Mouse (Mus musculus): ENCODE measurements around the gene Pth2. TPM values are rescaled to one million over a fixed set of nuclear protein-coding genes. Genes with fewer than 3 reads are reported as not detected.

The Pth2 gene
- polyA plus RNA-seq, 1 experiment from 2014 or later: not detected

- H3K9me3 ChIP-seq (replicated peaks): no peaks in the 10 kb centered on the region
- peak; percentile 4; the same call in 1 of the 2 replicates for ATAC-seq
- H3K9ac ChIP-seq: peak overlapping the region; percentile 82; the same call in 1 of the 2 replicates
- peak overlapping the region; percentile 73 for H3K4me3 ChIP-seq
- 62% methylated on average over 12 of the region's 12 CpGs for WGBS (ENCODE audit: insufficient replicate concordance)
- H3K27ac ChIP-seq: peak overlapping the region; percentile 92
- H3K27me3 ChIP-seq (replicated peaks): no peaks in the 10 kb centered on the region
- H3K4me1 ChIP-seq: peaks cover 37% of the 10 kb centered on the region
- peak overlapping the region; percentile 76 for H3K4me2 ChIP-seq
- H3K36me3 ChIP-seq: peaks cover 28% of the 10 kb centered on the region; the same call in 1 of the 2 replicates
Measured at GRCm38 (mm10) chr7:45154993-45155514, 25.7 kb upstream of the Pth2 start.

GRCm38 (mm10) chr7:45155590-45155989 lies 25.2 kb upstream of the Pth2 start:
- no peaks in the 10 kb centered on the region for H3K27me3 ChIP-seq (replicated peaks)
- H3K27ac ChIP-seq: peak overlapping the region; percentile 92; the same call in 1 of the 2 replicates
- no peak overlapping the region for H3K4me3 ChIP-seq
- H3K4me1 ChIP-seq: peaks cover 32% of the 10 kb centered on the region
- no peaks in the 10 kb centered on the region for H3K9me3 ChIP-seq (replicated peaks)
- H3K9ac ChIP-seq: no peak overlapping the region
- 77% methylated on average over 9 of the region's 9 CpGs for WGBS (ENCODE audit: insufficient replicate concordance)
- peaks cover 28% of the 10 kb centered on the region; the same call in 1 of the 2 replicates for H3K36me3 ChIP-seq
- no peak overlapping the region for H3K4me2 ChIP-seq
- ATAC-seq: no peak

- H3K36me3 ChIP-seq: peaks cover 28% of the 10 kb centered on the region; the same call in 1 of the 2 replicates
- no peak overlapping the region for H3K9ac ChIP-seq
- H3K4me1 ChIP-seq: peaks cover 27% of the 10 kb centered on the region
- H3K27me3 ChIP-seq (replicated peaks): no peaks in the 10 kb centered on the region
- H3K4me3 ChIP-seq: no peak overlapping the region
- 89% methylated on average over 15 of the region's 15 CpGs for WGBS (ENCODE audit: insufficient replicate concordance)
- no peak for ATAC-seq
- H3K9me3 ChIP-seq (replicated peaks): no peaks in the 10 kb centered on the region
- H3K4me2 ChIP-seq: no peak overlapping the region
- no peak overlapping the region for H3K27ac ChIP-seq
Measured at GRCm38 (mm10) chr7:45156206-45156605, 24.6 kb upstream of the Pth2 start.

DNA sequence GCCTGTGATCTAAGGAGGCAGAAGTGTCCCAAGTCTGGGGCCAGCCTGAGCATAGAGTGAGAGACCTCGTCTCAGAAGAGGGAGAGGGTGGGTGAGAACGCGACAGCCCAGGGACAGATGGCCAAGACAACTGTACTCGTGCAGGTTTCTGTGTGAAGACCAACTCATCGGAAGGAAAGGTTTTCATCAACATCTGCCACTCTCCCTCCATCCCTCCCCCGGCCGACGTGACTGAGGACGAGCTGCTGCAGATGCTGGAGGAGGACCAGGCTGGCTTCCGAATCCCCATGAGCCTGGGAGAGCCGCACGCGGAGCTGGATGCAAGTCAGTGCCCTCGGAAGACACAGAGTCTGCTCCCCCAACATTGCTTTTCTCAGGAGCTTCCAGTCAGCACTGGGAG lies 23.3 kb upstream of the Pth2 start:
- peaks cover 3% of the 10 kb centered on the region for H3K27me3 ChIP-seq (replicated peaks)
- ATAC-seq: no peak
- 83% methylated on average over 14 of the region's 14 CpGs for WGBS (ENCODE audit: insufficient replicate concordance)

GRCm38 (mm10) chr7:45158991-45159390 lies 21.8 kb upstream of the Pth2 start:
- H3K27me3 ChIP-seq (replicated peaks): peaks cover 18% of the 10 kb centered on the region
- no peak overlapping the region for H3K4me2 ChIP-seq
- H3K27ac ChIP-seq: no peak overlapping the region
- no peak for ATAC-seq
- WGBS (ENCODE audit: insufficient replicate concordance): 84% methylated on average over 6 of the region's 6 CpGs
- H3K4me1 ChIP-seq: peaks cover 37% of the 10 kb centered on the region
- H3K4me3 ChIP-seq: no peak overlapping the region
- H3K9ac ChIP-seq: no peak overlapping the region
- H3K36me3 ChIP-seq: peaks cover 28% of the 10 kb centered on the region; the same call in 1 of the 2 replicates
- no peaks in the 10 kb centered on the region for H3K9me3 ChIP-seq (replicated peaks)

More for the DNA sequence above, 23.3 kb upstream of the Pth2 start:
- Histone ChIP-seq H3K4me1 (peaks cover 34% of the 10 kb centered on the region), H3K4me2 (no peak overlapping the region), H3K4me3 (no peak overlapping the region), H3K9ac (no peak overlapping the region), H3K36me3 (peaks cover 28% of the 10 kb centered on the region; the same call in 1 of the 2 replicates), H3K27ac (no peak overlapping the region), H3K9me3 (replicated peaks) (no peaks in the 10 kb centered on the region)

DNA sequence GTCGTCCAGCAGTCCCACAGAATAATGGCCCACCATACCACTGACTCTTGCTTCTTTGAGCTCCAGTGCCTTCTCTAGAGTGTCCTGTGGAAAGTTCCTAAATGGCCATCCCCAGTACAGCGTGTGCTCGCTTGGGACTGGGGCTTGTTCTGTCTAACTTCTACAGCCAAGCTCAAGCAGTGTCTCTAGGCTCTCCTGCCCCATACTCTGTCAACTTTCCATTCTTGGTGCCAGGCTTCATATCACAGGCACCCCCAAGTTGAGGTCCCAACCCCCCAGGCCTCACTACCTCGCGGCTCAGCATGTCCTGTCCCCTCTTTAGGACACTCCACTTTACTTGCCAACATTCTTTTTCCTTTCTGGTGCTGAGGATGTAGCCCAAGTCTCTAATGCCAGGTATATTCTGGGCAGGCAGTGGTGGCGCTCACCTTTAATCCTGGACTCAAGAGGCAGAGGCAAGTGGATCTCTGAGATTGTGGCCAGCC lies 20.4 kb upstream of the Pth2 start:
- Histone ChIP-seq H3K9ac (no peak overlapping the region), H3K4me3 (no peak overlapping the region), H3K4me1 (peaks cover 32% of the 10 kb centered on the region), H3K27me3 (replicated peaks) (peaks cover 32% of the 10 kb centered on the region), H3K9me3 (replicated peaks) (no peaks in the 10 kb centered on the region), H3K36me3 (peaks cover 28% of the 10 kb centered on the region; the same call in 1 of the 2 replicates), H3K4me2 (no peak overlapping the region), H3K27ac (no peak overlapping the region)
- WGBS (ENCODE audit: insufficient replicate concordance): 79% methylated on average over 6 of the region's 6 CpGs
- ATAC-seq: no peak

GRCm38 (mm10) chr7:45160866-45161265 lies 19.9 kb upstream of the Pth2 start:
- no peak overlapping the region for H3K27ac ChIP-seq
- ATAC-seq: no peak
- no peak overlapping the region for H3K4me3 ChIP-seq
- no peaks in the 10 kb centered on the region for H3K9me3 ChIP-seq (replicated peaks)
- H3K4me2 ChIP-seq: no peak overlapping the region
- peaks cover 37% of the 10 kb centered on the region for H3K27me3 ChIP-seq (replicated peaks)
- no peak overlapping the region for H3K9ac ChIP-seq
- H3K4me1 ChIP-seq: peaks cover 27% of the 10 kb centered on the region
- H3K36me3 ChIP-seq: peaks cover 28% of the 10 kb centered on the region; the same call in 1 of the 2 replicates
- 86% methylated on average over 3 of the region's 3 CpGs for WGBS (ENCODE audit: insufficient replicate concordance)

GRCm38 (mm10) chr7:45161612-45162473 lies 19.0 kb upstream of the Pth2 start:
- ATAC-seq: peak; percentile 76
- Histone ChIP-seq H3K4me1 (peaks cover 27% of the 10 kb centered on the region), H3K4me2 (peak overlapping the region; percentile 80), H3K4me3 (peak overlapping the region; percentile 46), H3K9ac (0 out of 2 replicates have a peak overlapping the region, but pooled peaks have one; percentile 36), H3K27ac (no peak overlapping the region; the same call in 1 of the 2 replicates), H3K9me3 (replicated peaks) (no peaks in the 10 kb centered on the region), H3K27me3 (replicated peaks) (peaks cover 47% of the 10 kb centered on the region), H3K36me3 (peaks cover 19% of the 10 kb centered on the region; the same call in 1 of the 2 replicates)
- 4% methylated on average over 35 of the region's 35 CpGs for WGBS (ENCODE audit: insufficient replicate concordance)

DNA sequence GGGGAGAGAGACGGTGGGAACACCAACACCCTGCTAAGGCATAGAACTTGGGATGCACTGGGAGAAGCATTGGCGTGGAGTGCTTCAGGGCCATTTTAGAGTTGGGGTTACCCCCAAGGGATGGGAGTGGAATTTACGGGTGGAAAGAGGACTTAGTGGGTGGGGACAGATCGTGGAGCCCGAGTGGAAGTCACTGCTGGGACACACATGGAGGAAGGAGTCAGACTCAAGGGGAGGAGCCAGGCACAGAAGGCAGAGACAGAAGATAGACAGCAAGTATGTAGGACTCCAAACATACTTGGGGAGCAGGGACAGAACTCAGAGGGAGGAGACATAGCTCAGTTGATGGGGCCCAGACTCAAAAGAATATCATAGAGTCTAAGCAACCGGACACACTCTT lies 18.2 kb upstream of the Pth2 start:
- Histone ChIP-seq H3K27ac (no peak overlapping the region), H3K27me3 (replicated peaks) (peaks cover 54% of the 10 kb centered on the region), H3K9ac (no peak overlapping the region), H3K9me3 (replicated peaks) (no peaks in the 10 kb centered on the region), H3K36me3 (peaks cover 15% of the 10 kb centered on the region; the same call in 1 of the 2 replicates), H3K4me1 (peaks cover 27% of the 10 kb centered on the region), H3K4me2 (peak overlapping the region; percentile 80), H3K4me3 (peak overlapping the region; percentile 46)
- 28% methylated on average over 6 of the region's 6 CpGs for WGBS (ENCODE audit: insufficient replicate concordance)
- ATAC-seq: no peak

- H3K27me3 ChIP-seq (replicated peaks): peaks cover 59% of the 10 kb centered on the region
- H3K9me3 ChIP-seq (replicated peaks): no peaks in the 10 kb centered on the region
- no peak overlapping the region for H3K27ac ChIP-seq
- ATAC-seq: no peak
- peaks cover 10% of the 10 kb centered on the region; the same call in 1 of the 2 replicates for H3K36me3 ChIP-seq
- 63% methylated on average over 9 of the region's 9 CpGs for WGBS (ENCODE audit: insufficient replicate concordance)
- peaks cover 27% of the 10 kb centered on the region for H3K4me1 ChIP-seq
- H3K4me3 ChIP-seq: no peak overlapping the region
- peak overlapping the region; percentile 79; the same call in 1 of the 2 replicates for H3K4me2 ChIP-seq
- H3K9ac ChIP-seq: no peak overlapping the region
Measured at GRCm38 (mm10) chr7:45162996-45163615, 17.7 kb upstream of the Pth2 start.

- Histone ChIP-seq H3K27ac (no peak within 1 kb of the TSS), H3K4me1 (peaks cover 27% of the 10 kb centered on the region), H3K4me2 (peak within 1 kb of the TSS; percentile 79), H3K9me3 (replicated peaks) (peaks cover 2% of the 10 kb centered on the region), H3K36me3 (peaks cover 2% of the 10 kb centered on the region; the same call in 1 of the 2 replicates), H3K9ac (peak within 1 kb of the TSS; percentile 49), H3K27me3 (replicated peaks) (peaks cover 67% of the 10 kb centered on the region), H3K4me3 (peak within 1 kb of the TSS; percentile 54)
- 2% methylated on average over 41 of the region's 41 CpGs for WGBS (ENCODE audit: insufficient replicate concordance)
- peak; percentile 42 for ATAC-seq
Measured at GRCm38 (mm10) chr7:45163735-45164490, 16.9 kb upstream of the Pth2 start, which contains the start of gene Slc17a7. Slc17a7 (plus strand) TSS chr7:45163949.
